Mouse (Mus musculus) intestine, embryonic 16.5 days (tissue): ENCODE measurements at regions not wholly inside any gene's neighbourhood (a gene's known extent, or its start where the extent isn't known, plus 50 kb on each side); places are given as distances from the start of the nearest gene placed in this dataset.

ENCODE experiments used
- ATAC-seq: fragments of 200-750 bp; cut with Nextera tagmentation; 2 replicates; pipeline ENCODE4 v1.8.0; 2017; ENCODE audit warnings: moderate TSS enrichment, moderate library complexity
- H3K27ac ChIP-seq: fragments of 300-500 bp; sonication (generic); 2 replicates; pipeline ENCODE4 v1.5.1; 2014; ENCODE audit warnings: mild to moderate bottlenecking, low read length
- H3K27me3 ChIP-seq: fragments of 300-500 bp; sonication (generic); replicated peaks from 2 replicates; pipeline ENCODE4 v1.6.1; 2014; ENCODE audit warnings: low read length, control low read depth, mixed read lengths; ENCODE audit not compliant: control insufficient read depth, insufficient read depth
- H3K36me3 ChIP-seq: fragments of 300-500 bp; sonication (generic); 2 replicates; pipeline ENCODE4 v1.6.1; 2014; ENCODE audit warnings: low read length, control low read depth; ENCODE audit not compliant: control insufficient read depth, insufficient read depth
- H3K4me1 ChIP-seq: fragments of 300-500 bp; sonication (generic); 2 replicates; pipeline ENCODE4 v1.6.1; 2014; ENCODE audit warnings: low read length, control low read depth, mixed read lengths; ENCODE audit not compliant: control insufficient read depth, insufficient read depth
- H3K4me2 ChIP-seq: fragments of 300-500 bp; sonication (generic); 2 replicates; pipeline ENCODE4 v1.6.1; 2014; ENCODE audit warnings: low read depth, low read length, control low read depth
- H3K4me3 ChIP-seq: fragments of 300-500 bp; sonication (generic); 2 replicates; pipeline ENCODE4 v1.5.1; 2014; ENCODE audit warnings: mild to moderate bottlenecking, low read length
- H3K9ac ChIP-seq: fragments of 300-500 bp; sonication (generic); 2 replicates; pipeline ENCODE4 v1.6.1; 2014; ENCODE audit warnings: low read depth, low read length
- H3K9me3 ChIP-seq: fragments of 300-500 bp; sonication (generic); 2 replicates; pipeline ENCODE4 v1.6.1; 2016; ENCODE audit warnings: low read length, control low read depth; ENCODE audit not compliant: control insufficient read depth
- WGBS: fragments of 180-500 bp; shearing (Covaris S2); extraction: QIAGEN DNeasy Blood & Tissue Kit; methylation state at CpG from one replicate; pipeline ENCODE4 v1.1.7; 2014; 5-methylcytosine and 5-hydroxymethylcytosine counted together

GRCm38 (mm10) chrX:99561995-99562394 lies 90.9 kb upstream of the Pja1 start:
- peaks cover 16% of the 10 kb centered on the region for H3K27me3 ChIP-seq
- no peak for ATAC-seq
- 64% methylated on average over 8 of the region's 8 CpGs for WGBS
- no peak overlapping the region for H3K27ac ChIP-seq
- H3K4me1 ChIP-seq: no peaks in the 10 kb centered on the region
- no peaks in the 10 kb centered on the region for H3K9me3 ChIP-seq
- H3K9ac ChIP-seq: no peak overlapping the region
- no peak overlapping the region for H3K4me2 ChIP-seq
- no peaks in the 10 kb centered on the region for H3K36me3 ChIP-seq
- H3K4me3 ChIP-seq: no peak overlapping the region

GRCm38 (mm10) chrX:99560699-99561098 lies 89.6 kb upstream of the Pja1 start:
- peaks cover 12% of the 10 kb centered on the region for H3K27me3 ChIP-seq
- no peak overlapping the region for H3K27ac ChIP-seq
- no peaks in the 10 kb centered on the region for H3K36me3 ChIP-seq
- WGBS: 75% methylated on average over 2 of the region's 2 CpGs
- no peak overlapping the region for H3K4me3 ChIP-seq
- H3K4me2 ChIP-seq: no peak overlapping the region
- no peak overlapping the region for H3K9ac ChIP-seq
- no peak for ATAC-seq
- H3K9me3 ChIP-seq: no peaks in the 10 kb centered on the region
- H3K4me1 ChIP-seq: no peaks in the 10 kb centered on the region

- Histone ChIP-seq H3K36me3 (no peaks in the 10 kb centered on the region), H3K4me1 (no peaks in the 10 kb centered on the region), H3K9me3 (no peaks in the 10 kb centered on the region), H3K4me2 (no peak overlapping the region), H3K27ac (no peak overlapping the region), H3K27me3 (peaks cover 14% of the 10 kb centered on the region), H3K9ac (no peak overlapping the region), H3K4me3 (no peak overlapping the region)
- no peak for ATAC-seq
- WGBS: 51% methylated on average over 8 of the region's 8 CpGs
These were observed 85.8 kb upstream of the Pja1 start for GRCm38 (mm10) chrX:99556876-99557354.

- H3K27me3 ChIP-seq: peaks cover 15% of the 10 kb centered on the region
- no peak overlapping the region for H3K27ac ChIP-seq
- no peak overlapping the region for H3K9ac ChIP-seq
- H3K36me3 ChIP-seq: no peaks in the 10 kb centered on the region
- no peaks in the 10 kb centered on the region for H3K9me3 ChIP-seq
- no peak for ATAC-seq
- no peak overlapping the region for H3K4me2 ChIP-seq
- 56% methylated on average over 13 of the region's 13 CpGs for WGBS
- no peak overlapping the region for H3K4me3 ChIP-seq
- H3K4me1 ChIP-seq: no peaks in the 10 kb centered on the region
These were observed 85.1 kb upstream of the Pja1 start for GRCm38 (mm10) chrX:99555976-99556781.

- Histone ChIP-seq H3K27ac (no peak overlapping the region), H3K27me3 (peaks cover 8% of the 10 kb centered on the region; the same call in 1 of the 2 replicates), H3K9me3 (no peaks in the 10 kb centered on the region), H3K4me2 (no peak overlapping the region), H3K36me3 (no peaks in the 10 kb centered on the region), H3K4me1 (no peaks in the 10 kb centered on the region), H3K9ac (no peak overlapping the region), H3K4me3 (no peak overlapping the region)
- WGBS: 73% methylated on average over 2 of the region's 2 CpGs
- no peak for ATAC-seq
These were observed 81.7 kb upstream of the Pja1 start for GRCm38 (mm10) chrX:99552778-99553177.

- Histone ChIP-seq H3K4me2 (no peak overlapping the region), H3K9ac (no peak overlapping the region), H3K36me3 (no peaks in the 10 kb centered on the region), H3K27ac (no peak overlapping the region), H3K4me1 (no peaks in the 10 kb centered on the region), H3K27me3 (peaks cover 7% of the 10 kb centered on the region; the same call in 1 of the 2 replicates), H3K9me3 (no peaks in the 10 kb centered on the region), H3K4me3 (no peak overlapping the region)
- WGBS: 50% methylated on average over 7 of the region's 7 CpGs
- peak; percentile 55; the same call in 1 of the 2 replicates for ATAC-seq
These were observed 79.1 kb upstream of the Pja1 start for GRCm38 (mm10) chrX:99550057-99550760.

- H3K9me3 ChIP-seq: no peaks in the 10 kb centered on the region
- H3K4me2 ChIP-seq: no peak overlapping the region
- H3K4me1 ChIP-seq: no peaks in the 10 kb centered on the region
- no peak for ATAC-seq
- H3K36me3 ChIP-seq: no peaks in the 10 kb centered on the region
- H3K27me3 ChIP-seq: peaks cover 4% of the 10 kb centered on the region; the same call in 1 of the 2 replicates
- no peak overlapping the region for H3K27ac ChIP-seq
- H3K4me3 ChIP-seq: no peak overlapping the region
- WGBS: 63% methylated on average over 4 of the region's 4 CpGs
- no peak overlapping the region for H3K9ac ChIP-seq
These were observed 77.4 kb upstream of the Pja1 start for GRCm38 (mm10) chrX:99548284-99549019.

GRCm38 (mm10) chrX:99544410-99544809 lies 73.3 kb upstream of the Pja1 start:
- Histone ChIP-seq H3K27me3 (no peaks in the 10 kb centered on the region), H3K9me3 (no peaks in the 10 kb centered on the region), H3K4me1 (no peaks in the 10 kb centered on the region), H3K9ac (no peak overlapping the region), H3K4me3 (no peak overlapping the region), H3K36me3 (no peaks in the 10 kb centered on the region), H3K27ac (no peak overlapping the region), H3K4me2 (no peak overlapping the region)
- 79% methylated on average over 4 of the region's 4 CpGs for WGBS
- ATAC-seq: no peak

- no peaks in the 10 kb centered on the region for H3K36me3 ChIP-seq
- no peak overlapping the region for H3K9ac ChIP-seq
- H3K27me3 ChIP-seq: no peaks in the 10 kb centered on the region
- H3K4me3 ChIP-seq: no peak overlapping the region
- no peak for ATAC-seq
- H3K4me2 ChIP-seq: no peak overlapping the region
- no peaks in the 10 kb centered on the region for H3K9me3 ChIP-seq
- 83% methylated on average over 3 of the region's 3 CpGs for WGBS
- H3K4me1 ChIP-seq: no peaks in the 10 kb centered on the region
- no peak overlapping the region for H3K27ac ChIP-seq
These were observed 70.8 kb upstream of the Pja1 start for GRCm38 (mm10) chrX:99541916-99542315.
